Mouse (Mus musculus) myocyte (in vitro differentiated cells): ENCODE data around the gene Uba7. TPM values are rescaled to one million over a fixed set of nuclear protein-coding genes. Genes with fewer than 3 reads are reported as not detected.
"Not testable (repeated sequence)": the region's sequence is repeated elsewhere in the genome, so short reads cannot be mapped to it uniquely, and the experiment has no call there.

Source experiments
- H3K27me3 ChIP-seq: one replicate; pipeline ENCODE4 v1.6.1; 2011; ENCODE audit not compliant: control insufficient read depth, insufficient read depth, insufficient read length
- H3K36me3 ChIP-seq: one replicate; pipeline ENCODE4 v1.6.1; 2011; ENCODE audit not compliant: control insufficient read depth, insufficient read depth
- H3K4me2 ChIP-seq: one replicate; pipeline ENCODE4 v1.6.1; 2011; ENCODE audit warnings: low read depth, control low read depth
- H3K4me3 ChIP-seq: one replicate; pipeline ENCODE4 v1.5.1; 2011; ENCODE audit warnings: mild to moderate bottlenecking, control low read depth, moderate library complexity
- H3K79me2 ChIP-seq: one replicate; pipeline ENCODE4 v1.6.1; 2011; ENCODE audit not compliant: control insufficient read depth, insufficient read depth
- H3ac ChIP-seq: one replicate; pipeline ENCODE4 v1.6.1; 2011; ENCODE audit not compliant: control insufficient read depth, insufficient read length
- CEBPB ChIP-seq: IDR thresholded peaks from 2 replicates; pipeline ENCODE4 v1.6.1; 2011; ENCODE audit warnings: mild to moderate bottlenecking, moderate library complexity; ENCODE audit not compliant: poor library complexity, insufficient read depth, severe bottlenecking
- E2F4 ChIP-seq: IDR thresholded peaks from one replicate; pipeline ENCODE4 v1.6.1; 2011; ENCODE audit warnings: mild to moderate bottlenecking, control low read depth, moderate library complexity; ENCODE audit not compliant: insufficient read depth
- MAX ChIP-seq: IDR thresholded peaks from one replicate; pipeline ENCODE4 v1.6.1; 2011; ENCODE audit warnings: low read depth, mild to moderate bottlenecking, control low read depth
- MYOD1 ChIP-seq, 3 experiments: IDR thresholded peaks; one replicate each; pipeline ENCODE4 v1.6.1; 2011; ENCODE audit warnings: control low read depth in 2 of 3, low read depth in 2 of 3, mild to moderate bottlenecking in 2 of 3, moderate library complexity in 1 of 3; ENCODE audit not compliant: insufficient read length in 2 of 3, control insufficient read depth in 1 of 3
- MYOG ChIP-seq, 3 experiments: IDR thresholded peaks; one replicate each; pipeline ENCODE4 v1.6.1; 2011; ENCODE audit warnings: control low read depth in 2 of 3, low read depth in 2 of 3, mild to moderate bottlenecking in 2 of 3; ENCODE audit not compliant: insufficient read length in 2 of 3, control insufficient read depth in 1 of 3, insufficient read depth in 1 of 3
- POLR2A ChIP-seq: IDR thresholded peaks from one replicate; pipeline ENCODE4 v1.6.1; 2011; ENCODE audit warnings: low read depth, mild to moderate bottlenecking, control low read depth, moderate library complexity; ENCODE audit not compliant: insufficient read length
- POLR2AphosphoS2 ChIP-seq: IDR thresholded peaks from one replicate; pipeline ENCODE4 v1.6.1; 2011; ENCODE audit warnings: low read depth, control low read depth; ENCODE audit not compliant: insufficient read length
- REST ChIP-seq: IDR thresholded peaks from one replicate; pipeline ENCODE4 v1.6.1; 2011; ENCODE audit warnings: mild to moderate bottlenecking, control low read depth, moderate library complexity; ENCODE audit not compliant: insufficient read depth, insufficient read length
- SRF ChIP-seq: IDR thresholded peaks from one replicate; pipeline ENCODE4 v1.6.1; 2011; ENCODE audit warnings: low read depth; ENCODE audit not compliant: control insufficient read depth, insufficient read length
- TCF12 ChIP-seq: IDR thresholded peaks from one replicate; pipeline ENCODE4 v1.6.1; 2011; ENCODE audit warnings: mild to moderate bottlenecking, control low read depth; ENCODE audit not compliant: poor library complexity, insufficient read depth, severe bottlenecking
- TCF3 ChIP-seq: IDR thresholded peaks from one replicate; pipeline ENCODE4 v1.6.1; 2011; ENCODE audit warnings: low read depth, control low read depth; ENCODE audit not compliant: insufficient read length
- USF1 ChIP-seq: IDR thresholded peaks from one replicate; pipeline ENCODE4 v1.6.1; 2011; ENCODE audit warnings: low read depth, mild to moderate bottlenecking, control low read depth, moderate library complexity
- polyA plus RNA-seq: library from polyadenylated mRNA; unstranded; fragments of >200 nt; fragmentation: generic; extraction: Trizol; gene quantifications from one replicate; pipeline ENCODE4 v1.2.1, GENCODE M21; 2012; ENCODE audit warnings: missing spikeins

Gene Uba7
- polyA plus RNA-seq, 1 experiment: 1.2 TPM

DNA sequence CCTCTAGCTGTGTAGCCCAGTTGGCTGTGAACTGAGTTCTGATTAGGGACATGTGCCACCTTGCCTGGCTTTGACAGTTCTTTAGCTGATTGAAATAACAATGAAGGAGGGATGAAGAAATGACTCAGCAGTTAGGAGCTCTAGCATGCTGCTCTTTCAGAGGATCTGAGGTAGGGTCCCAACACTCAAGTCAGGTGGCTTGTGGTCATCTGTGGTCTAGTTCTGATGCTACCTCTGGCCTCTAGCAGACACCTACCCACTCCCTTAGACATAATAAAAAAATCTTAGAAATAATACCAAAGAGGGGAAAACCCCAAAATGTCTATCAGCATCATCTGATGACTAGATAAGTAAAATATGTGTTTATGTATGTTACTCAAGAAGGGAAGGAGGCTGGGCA is 35.1 kb downstream of the Uba7 start:
- no peaks in the 10 kb centered on the region for H3K36me3 ChIP-seq
- no peak overlapping the region for H3K4me3 ChIP-seq
- no peaks in the 10 kb centered on the region for H3K27me3 ChIP-seq
- TF ChIP-seq MAX (no peak), TCF12 (no peak), POLR2A (no peak), E2F4 (no peak), SRF (no peak), POLR2AphosphoS2 (no peak), MYOG (IDR thresholded peaks at IDR 0.05; ENCODE audit: control insufficient read depth in 1 of 3, insufficient read depth in 1 of 3, insufficient read length in 2 of 3, low read depth in 2 of 3) (no peak), REST (no peak), CEBPB (no peak), USF1 (no peak), TCF3 (no peak), MYOD1 (IDR thresholded peaks at IDR 0.05; ENCODE audit: control insufficient read depth in 1 of 3, insufficient read length in 2 of 3, low read depth in 2 of 3) (no peak)
- H3ac ChIP-seq: no peak overlapping the region
- H3K79me2 ChIP-seq: peaks cover 69% of the 10 kb centered on the region
- H3K4me2 ChIP-seq: no peak overlapping the region

DNA sequence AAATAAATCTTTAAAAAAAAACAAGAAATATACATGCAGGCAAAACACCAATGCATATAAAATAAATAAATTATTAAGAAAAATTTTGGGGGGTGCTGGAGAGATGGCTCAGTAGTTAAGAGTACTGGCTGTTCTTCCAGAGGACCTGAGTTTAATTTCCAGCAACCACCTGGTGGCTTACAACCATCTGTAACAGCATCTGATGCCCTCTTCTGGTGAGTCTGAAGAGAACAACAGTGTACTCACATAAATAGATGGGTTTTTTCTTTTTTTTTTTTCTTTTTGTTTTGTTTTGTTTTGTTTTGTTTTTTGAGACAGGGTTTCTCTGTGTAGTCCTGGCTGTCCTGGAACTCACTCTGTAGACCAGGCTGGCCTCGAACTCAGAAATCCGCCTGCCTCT is 38.3 kb downstream of the Uba7 start:
- not testable (repeated sequence) for H3K27me3 ChIP-seq, H3K36me3 ChIP-seq, H3ac ChIP-seq, H3K4me2 ChIP-seq, H3K4me3 ChIP-seq
- peaks cover 40% of the 10 kb centered on the region for H3K79me2 ChIP-seq

GRCm38 (mm10) chr9:108017127-108017526 is 41.8 kb downstream of the Uba7 start:
- TF ChIP-seq MAX (no peak), MYOD1 (IDR thresholded peaks at IDR 0.05; ENCODE audit: control insufficient read depth in 1 of 3, insufficient read length in 2 of 3, low read depth in 2 of 3) (no peak), REST (no peak), CEBPB (no peak), MYOG (IDR thresholded peaks at IDR 0.05; ENCODE audit: control insufficient read depth in 1 of 3, insufficient read depth in 1 of 3, insufficient read length in 2 of 3, low read depth in 2 of 3) (no peak), POLR2AphosphoS2 (no peak), E2F4 (no peak), USF1 (no peak), SRF (no peak), TCF3 (no peak), POLR2A (no peak), TCF12 (no peak)
- Histone ChIP-seq H3K79me2 (peaks cover 23% of the 10 kb centered on the region), H3K4me2 (no peak overlapping the region), H3ac (no peak overlapping the region), H3K27me3 (no peaks in the 10 kb centered on the region), H3K4me3 (no peak overlapping the region), H3K36me3 (no peaks in the 10 kb centered on the region)

DNA sequence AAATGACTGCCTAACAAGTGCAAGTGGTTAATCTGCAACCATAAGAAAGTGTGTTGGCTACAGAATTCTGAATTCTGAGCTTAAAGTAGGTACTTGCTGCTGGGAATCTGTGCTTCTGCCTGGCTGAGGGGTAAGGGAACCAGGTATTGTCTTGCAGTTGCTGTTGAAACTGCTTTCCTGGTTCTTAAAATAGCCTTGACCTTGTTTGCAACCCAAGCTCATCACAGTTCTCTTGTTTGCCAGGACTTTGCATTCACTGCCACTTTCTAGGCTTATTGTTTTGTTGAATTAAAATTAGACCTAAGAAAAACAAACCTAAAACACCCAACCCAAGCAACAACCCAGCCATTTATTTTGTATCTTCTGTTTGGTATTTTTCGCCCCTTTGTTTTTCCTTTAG is 45.4 kb downstream of the Uba7 start:
- Histone ChIP-seq H3K4me2 (no peak overlapping the region), H3K36me3 (peaks cover 9% of the 10 kb centered on the region), H3K4me3 (no peak overlapping the region), H3K79me2 (peaks cover 19% of the 10 kb centered on the region), H3K27me3 (no peaks in the 10 kb centered on the region), H3ac (no peak overlapping the region)
- TF ChIP-seq MYOD1 (IDR thresholded peaks at IDR 0.05; ENCODE audit: control insufficient read depth in 1 of 3, insufficient read length in 2 of 3, low read depth in 2 of 3) (no peak), USF1 (no peak), TCF3 (no peak), POLR2AphosphoS2 (no peak), MYOG (IDR thresholded peaks at IDR 0.05; ENCODE audit: control insufficient read depth in 1 of 3, insufficient read depth in 1 of 3, insufficient read length in 2 of 3, low read depth in 2 of 3) (no peak), SRF (no peak), MAX (no peak), POLR2A (no peak), TCF12 (no peak), REST (no peak)

DNA sequence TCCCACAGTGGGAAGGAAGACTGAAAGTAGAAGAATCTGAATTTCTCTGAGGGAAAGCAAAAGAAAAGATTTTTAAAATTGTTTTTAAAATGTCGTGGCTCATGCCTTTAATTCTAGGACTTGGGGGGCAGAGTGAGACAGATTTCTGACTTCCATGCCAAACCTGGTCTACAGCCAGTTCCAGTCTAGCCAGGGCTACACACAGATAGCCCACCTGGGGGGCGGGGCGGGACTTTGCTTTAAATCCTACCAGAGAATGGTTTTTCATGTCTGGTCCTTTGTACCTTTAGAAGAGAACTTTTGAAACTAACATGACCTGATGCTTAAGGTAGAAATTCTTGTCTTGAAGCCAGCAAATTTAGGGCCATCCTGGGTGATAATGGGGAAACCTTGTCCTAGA is 47.9 kb downstream of the Uba7 start:
- H3K36me3 ChIP-seq: peaks cover 13% of the 10 kb centered on the region
- TF ChIP-seq POLR2AphosphoS2: no peak
- no peak for TF ChIP-seq SRF
- no peak for TF ChIP-seq MAX
- TF ChIP-seq MYOD1 (IDR thresholded peaks at IDR 0.05; ENCODE audit: control insufficient read depth in 1 of 3, insufficient read length in 2 of 3, low read depth in 2 of 3): no peak
- no peak for TF ChIP-seq E2F4
- TF ChIP-seq USF1: no peak
- no peak for TF ChIP-seq CEBPB
- no peak for TF ChIP-seq TCF12
- no peak for TF ChIP-seq MYOG (IDR thresholded peaks at IDR 0.05; ENCODE audit: control insufficient read depth in 1 of 3, insufficient read depth in 1 of 3, insufficient read length in 2 of 3, low read depth in 2 of 3)
- TF ChIP-seq REST: no peak
- TF ChIP-seq POLR2A: no peak
- no peak for TF ChIP-seq TCF3
- H3ac ChIP-seq: no peak overlapping the region
- H3K4me2 ChIP-seq: no peak overlapping the region
- H3K4me3 ChIP-seq: no peak overlapping the region
- H3K79me2 ChIP-seq: peaks cover 19% of the 10 kb centered on the region
- no peaks in the 10 kb centered on the region for H3K27me3 ChIP-seq
